Mouse (Mus musculus): Measurements from ENCODE around the gene Vmn2r5.
"Not testable (repeated sequence)": the region's sequence is repeated elsewhere in the genome, so short reads cannot be mapped to it uniquely, and the experiment has no call there.

The Vmn2r5 gene

GRCm38 (mm10) chr3:64509742-64510141 lies at the start of gene Vmn2r5:
Vmn2r5 (minus strand) TSS chr3:64509842.
- DNase-seq (ENCODE audit: low read depth, low spot score) = not testable (repeated sequence)

GRCm38 (mm10) chr3:64523585-64523984 lies 13.9 kb upstream of the Vmn2r5 start:
- not testable (repeated sequence) for DNase-seq (ENCODE audit: low read depth, low spot score)

All from CD4-positive helper T cell, adult 2 months (primary cell).